Mouse (Mus musculus): ENCODE measurements around the gene Myoc. TPM values are rescaled to one million over a fixed set of nuclear protein-coding genes. Genes with fewer than 3 reads are reported as not detected.

Myoc gene
- polyA plus RNA-seq, 1 experiment from 2014 or later, result not detected

DNA sequence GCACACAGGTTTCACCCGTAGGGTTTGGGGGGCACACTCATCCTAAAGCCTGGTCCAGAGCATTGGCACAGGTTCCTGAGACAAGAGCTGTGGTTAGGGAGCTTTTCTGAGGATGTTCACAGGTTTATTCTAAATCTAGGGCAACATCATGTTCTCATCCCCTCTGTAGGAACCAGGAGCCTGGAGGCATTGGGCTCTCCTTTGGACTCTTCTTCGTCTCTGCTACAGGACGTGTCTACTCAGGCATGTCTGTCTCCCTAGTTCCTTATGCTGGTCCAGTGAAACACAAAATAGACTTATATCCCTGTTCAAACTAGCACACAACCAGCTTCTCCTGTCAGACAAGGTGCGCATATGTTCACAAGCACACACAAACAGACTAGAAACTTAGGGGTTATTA, 420 bp upstream of the Myoc start:
- no peaks in the 10 kb centered on the region for H3K4me1 ChIP-seq (ENCODE audit: control insufficient read depth, insufficient read depth, low read length)
- no peak overlapping the region for H3K27ac ChIP-seq (ENCODE audit: low read depth, low read length)
- no peak for ATAC-seq (replicated peaks; ENCODE audit: insufficient number of reproducible peaks, low FRiP score, low TSS enrichment)
- no peak overlapping the region for H3K4me2 ChIP-seq
- H3K27me3 ChIP-seq (ENCODE audit: control insufficient read depth, insufficient read depth, low read length), result no peaks in the 10 kb centered on the region
- H3K9me3 ChIP-seq (replicated peaks; ENCODE audit: control insufficient read depth, low read length), result no peaks in the 10 kb centered on the region
- no peaks in the 10 kb centered on the region for H3K36me3 ChIP-seq (ENCODE audit: control insufficient read depth, insufficient read depth, low read length)
- no peak overlapping the region for H3K9ac ChIP-seq (ENCODE audit: low read depth, low read length)
- WGBS (ENCODE audit: insufficient replicate concordance), result 87% methylated on average over 4 of the region's 4 CpGs
- no peak overlapping the region for H3K4me3 ChIP-seq (ENCODE audit: low read depth, low read length)

DNA sequence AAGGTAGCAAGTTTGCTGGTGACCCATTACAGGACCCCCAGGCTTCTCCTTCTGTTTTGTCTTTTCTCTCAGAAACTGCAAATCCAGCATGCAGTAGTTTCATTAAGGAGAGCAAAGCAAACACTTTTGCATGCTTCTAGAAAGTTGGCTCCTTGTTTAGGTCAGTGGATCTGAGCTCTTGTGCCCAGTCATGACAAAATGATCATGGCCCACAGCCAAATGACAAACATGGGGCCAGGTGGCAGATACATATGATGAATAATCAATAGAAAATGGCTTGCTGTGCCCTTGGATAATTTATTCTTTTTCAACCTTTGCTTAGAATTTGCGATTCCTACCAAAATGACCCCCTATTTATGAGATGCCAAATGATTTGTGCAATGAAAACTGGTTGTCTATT, 906 bp downstream of the Myoc start:
- no peak for ATAC-seq (replicated peaks; ENCODE audit: insufficient number of reproducible peaks, low FRiP score, low TSS enrichment)
- Histone ChIP-seq H3K9me3 (replicated peaks; ENCODE audit: control insufficient read depth, low read length) (no peaks in the 10 kb centered on the region), H3K27me3 (ENCODE audit: control insufficient read depth, insufficient read depth, low read length) (no peaks in the 10 kb centered on the region), H3K36me3 (ENCODE audit: control insufficient read depth, insufficient read depth, low read length) (no peaks in the 10 kb centered on the region), H3K4me3 (ENCODE audit: low read depth, low read length) (no peak overlapping the region), H3K27ac (ENCODE audit: low read depth, low read length) (no peak overlapping the region), H3K4me2 (no peak overlapping the region), H3K4me1 (ENCODE audit: control insufficient read depth, insufficient read depth, low read length) (no peaks in the 10 kb centered on the region), H3K9ac (ENCODE audit: low read depth, low read length) (no peak overlapping the region)
- 84% methylated on average over 1 of the region's 1 CpGs for WGBS (ENCODE audit: insufficient replicate concordance)

DNA sequence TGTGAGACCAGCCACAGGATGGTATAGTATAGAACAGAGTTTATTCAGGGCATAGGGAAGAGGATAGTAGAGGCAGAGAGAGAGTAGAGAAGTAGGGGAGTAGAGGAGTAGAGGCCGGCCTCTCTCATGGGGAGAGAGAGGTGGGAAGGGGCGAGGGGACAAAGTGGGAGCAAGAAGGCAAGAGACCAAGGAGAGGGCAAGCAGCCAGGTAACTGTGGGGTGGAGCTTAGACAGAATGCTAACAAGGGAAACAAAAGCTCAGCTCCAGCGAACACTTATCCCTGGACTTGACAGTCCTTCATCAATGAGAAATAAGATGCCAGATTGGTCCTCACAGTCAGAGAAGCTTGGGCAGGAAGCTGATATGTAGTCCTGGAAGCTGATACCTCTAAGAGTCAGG, 3.6 kb downstream of the Myoc start:
- no peak overlapping the region for H3K9ac ChIP-seq (ENCODE audit: low read depth, low read length)
- no peak overlapping the region for H3K27ac ChIP-seq (ENCODE audit: low read depth, low read length)
- H3K36me3 ChIP-seq (ENCODE audit: control insufficient read depth, insufficient read depth, low read length), result no peaks in the 10 kb centered on the region
- no peaks in the 10 kb centered on the region for H3K27me3 ChIP-seq (ENCODE audit: control insufficient read depth, insufficient read depth, low read length)
- H3K4me3 ChIP-seq (ENCODE audit: low read depth, low read length), result no peak overlapping the region
- no peaks in the 10 kb centered on the region for H3K9me3 ChIP-seq (replicated peaks; ENCODE audit: control insufficient read depth, low read length)
- ATAC-seq (replicated peaks; ENCODE audit: insufficient number of reproducible peaks, low FRiP score, low TSS enrichment), result no peak
- no peak overlapping the region for H3K4me2 ChIP-seq
- H3K4me1 ChIP-seq (ENCODE audit: control insufficient read depth, insufficient read depth, low read length), result no peaks in the 10 kb centered on the region
- 72% methylated on average over 3 of the region's 3 CpGs for WGBS (ENCODE audit: insufficient replicate concordance)

DNA sequence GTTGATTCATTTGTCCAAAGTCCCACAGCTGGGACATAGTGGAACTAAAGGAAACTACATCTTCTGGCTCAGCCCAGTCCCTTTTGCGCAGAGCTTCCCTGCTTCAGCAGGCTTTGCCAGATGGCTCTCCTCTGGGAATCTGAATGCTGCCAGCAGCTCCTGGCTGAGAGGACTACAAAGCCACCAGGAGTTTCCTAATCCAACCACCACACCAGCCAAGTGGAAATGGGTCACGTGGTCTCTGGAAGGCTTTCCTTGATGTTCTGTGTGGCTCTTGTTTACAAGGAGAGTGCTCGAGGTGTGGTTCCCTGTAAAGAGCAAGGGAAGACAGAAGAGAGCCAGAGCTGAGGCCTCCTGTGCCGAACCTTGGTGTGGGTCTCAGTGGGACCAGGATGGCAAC, 4.8 kb downstream of the Myoc start:
- Histone ChIP-seq H3K4me2 (no peak overlapping the region), H3K36me3 (ENCODE audit: control insufficient read depth, insufficient read depth, low read length) (no peaks in the 10 kb centered on the region)

DNA sequence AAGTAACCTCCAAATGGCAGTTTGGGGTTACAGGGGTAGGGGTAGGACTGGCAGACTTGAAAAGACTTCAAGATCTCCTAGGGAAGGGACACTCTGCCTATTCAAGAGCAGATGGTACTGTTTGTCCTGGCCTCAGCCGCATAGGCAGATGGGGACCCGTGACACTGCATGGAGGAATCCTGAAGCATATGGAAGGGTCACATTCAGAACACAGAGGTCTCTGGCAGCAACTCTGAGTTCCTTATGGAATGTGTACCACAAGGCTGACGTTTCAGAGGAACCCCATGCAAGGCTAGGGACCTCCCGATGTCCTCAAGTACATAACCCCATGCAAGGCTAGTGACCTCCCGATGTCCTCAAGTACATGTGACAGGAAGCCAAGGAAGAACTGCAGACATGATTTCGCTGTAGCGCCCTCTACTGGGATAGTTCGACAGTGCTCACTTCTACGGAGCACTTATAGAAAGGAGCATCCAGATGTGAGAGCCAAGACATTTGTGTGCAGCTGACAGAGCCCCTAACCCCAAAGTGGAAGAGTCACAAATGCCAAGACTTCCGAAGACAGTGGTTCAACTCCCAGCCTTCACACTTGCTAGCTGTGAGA, 7.2 kb downstream of the Myoc start:
- ATAC-seq (replicated peaks; ENCODE audit: insufficient number of reproducible peaks, low FRiP score, low TSS enrichment), result no peak
- no peaks in the 10 kb centered on the region for H3K4me1 ChIP-seq (ENCODE audit: control insufficient read depth, insufficient read depth, low read length)
- H3K27me3 ChIP-seq (ENCODE audit: control insufficient read depth, insufficient read depth, low read length), result no peaks in the 10 kb centered on the region
- no peak overlapping the region for H3K4me2 ChIP-seq
- no peak overlapping the region for H3K27ac ChIP-seq (ENCODE audit: low read depth, low read length)
- H3K9me3 ChIP-seq (replicated peaks; ENCODE audit: control insufficient read depth, low read length), result no peaks in the 10 kb centered on the region
- no peak overlapping the region for H3K9ac ChIP-seq (ENCODE audit: low read depth, low read length)
- H3K4me3 ChIP-seq (ENCODE audit: low read depth, low read length), result no peak overlapping the region
- no peaks in the 10 kb centered on the region for H3K36me3 ChIP-seq (ENCODE audit: control insufficient read depth, insufficient read depth, low read length)
- WGBS (ENCODE audit: insufficient replicate concordance), result 77% methylated on average over 10 of the region's 10 CpGs

More for the DNA sequence above, 4.8 kb downstream of the Myoc start:
- Histone ChIP-seq H3K9ac (ENCODE audit: low read depth, low read length) (no peak overlapping the region), H3K4me3 (ENCODE audit: low read depth, low read length) (no peak overlapping the region), H3K4me1 (ENCODE audit: control insufficient read depth, insufficient read depth, low read length) (no peaks in the 10 kb centered on the region), H3K27ac (ENCODE audit: low read depth, low read length) (no peak overlapping the region), H3K9me3 (replicated peaks; ENCODE audit: control insufficient read depth, low read length) (no peaks in the 10 kb centered on the region), H3K27me3 (ENCODE audit: control insufficient read depth, insufficient read depth, low read length) (no peaks in the 10 kb centered on the region)
- 37% methylated on average over 4 of the region's 4 CpGs for WGBS (ENCODE audit: insufficient replicate concordance)
- no peak for ATAC-seq (replicated peaks; ENCODE audit: insufficient number of reproducible peaks, low FRiP score, low TSS enrichment)

DNA sequence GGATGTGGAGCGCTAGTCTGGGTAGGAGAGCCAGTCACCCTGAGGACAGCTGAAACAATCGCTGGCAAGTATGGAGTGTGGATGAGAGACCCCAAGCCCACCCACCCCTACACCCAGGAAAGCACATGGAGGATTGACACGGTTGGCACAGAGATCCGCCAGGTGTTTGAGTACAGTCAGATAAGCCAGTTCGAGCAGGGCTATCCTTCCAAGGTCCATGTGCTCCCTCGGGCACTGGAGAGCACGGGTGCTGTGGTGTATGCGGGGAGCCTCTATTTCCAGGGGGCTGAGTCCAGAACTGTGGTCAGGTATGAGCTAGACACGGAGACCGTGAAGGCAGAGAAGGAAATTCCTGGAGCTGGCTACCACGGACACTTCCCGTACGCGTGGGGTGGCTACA, 9.5 kb downstream of the Myoc start:
- no peak for ATAC-seq (replicated peaks; ENCODE audit: insufficient number of reproducible peaks, low FRiP score, low TSS enrichment)
- no peaks in the 10 kb centered on the region for H3K36me3 ChIP-seq (ENCODE audit: control insufficient read depth, insufficient read depth, low read length)

DNA sequence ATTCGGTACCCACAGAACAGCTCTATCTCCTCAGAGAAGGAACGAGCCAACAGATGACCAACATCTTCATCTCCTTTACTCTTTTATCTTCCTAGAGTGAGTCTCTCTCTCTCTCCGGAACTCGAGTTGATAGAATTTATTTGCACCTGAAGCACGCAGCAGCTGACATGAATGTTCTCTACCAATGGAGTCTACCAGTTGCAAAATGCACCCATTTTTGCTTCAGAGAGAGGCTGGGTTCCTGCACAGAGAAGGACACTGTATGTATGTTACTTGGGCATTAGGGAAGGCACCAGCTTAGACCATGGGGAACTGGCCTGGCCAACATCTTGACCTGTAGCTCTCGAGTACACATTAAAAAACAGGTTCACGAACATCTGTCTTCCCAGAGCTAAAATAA, 19.2 kb downstream of the Myoc start, which contains the start of gene Myocos:
Gene Myocos (minus strand): TSS at position 101 of the 400 bp plus-strand sequence.
- H3K4me3 ChIP-seq (ENCODE audit: low read depth, low read length), result no peak within 1 kb of the TSS
- no peaks in the 10 kb centered on the region for H3K27me3 ChIP-seq (ENCODE audit: control insufficient read depth, insufficient read depth, low read length)
- H3K4me2 ChIP-seq, result no peak within 1 kb of the TSS
- H3K36me3 ChIP-seq (ENCODE audit: control insufficient read depth, insufficient read depth, low read length), result no peaks in the 10 kb centered on the region
- H3K4me1 ChIP-seq (ENCODE audit: control insufficient read depth, insufficient read depth, low read length), result no peaks in the 10 kb centered on the region
- WGBS (ENCODE audit: insufficient replicate concordance), result 83% methylated on average over 7 of the region's 7 CpGs
- H3K27ac ChIP-seq (ENCODE audit: low read depth, low read length), result no peak within 1 kb of the TSS
- no peak for ATAC-seq (replicated peaks; ENCODE audit: insufficient number of reproducible peaks, low FRiP score, low TSS enrichment)
- H3K9me3 ChIP-seq (replicated peaks; ENCODE audit: control insufficient read depth, low read length), result no peaks in the 10 kb centered on the region
- no peak within 1 kb of the TSS for H3K9ac ChIP-seq (ENCODE audit: low read depth, low read length)

More for the DNA sequence above, 9.5 kb downstream of the Myoc start:
- Histone ChIP-seq H3K4me2 (no peak overlapping the region), H3K9ac (ENCODE audit: low read depth, low read length) (no peak overlapping the region), H3K4me1 (ENCODE audit: control insufficient read depth, insufficient read depth, low read length) (no peaks in the 10 kb centered on the region), H3K4me3 (ENCODE audit: low read depth, low read length) (no peak overlapping the region), H3K27me3 (ENCODE audit: control insufficient read depth, insufficient read depth, low read length) (no peaks in the 10 kb centered on the region), H3K27ac (ENCODE audit: low read depth, low read length) (no peak overlapping the region), H3K9me3 (replicated peaks; ENCODE audit: control insufficient read depth, low read length) (no peaks in the 10 kb centered on the region)
- 81% methylated on average over 14 of the region's 14 CpGs for WGBS (ENCODE audit: insufficient replicate concordance)

DNA sequence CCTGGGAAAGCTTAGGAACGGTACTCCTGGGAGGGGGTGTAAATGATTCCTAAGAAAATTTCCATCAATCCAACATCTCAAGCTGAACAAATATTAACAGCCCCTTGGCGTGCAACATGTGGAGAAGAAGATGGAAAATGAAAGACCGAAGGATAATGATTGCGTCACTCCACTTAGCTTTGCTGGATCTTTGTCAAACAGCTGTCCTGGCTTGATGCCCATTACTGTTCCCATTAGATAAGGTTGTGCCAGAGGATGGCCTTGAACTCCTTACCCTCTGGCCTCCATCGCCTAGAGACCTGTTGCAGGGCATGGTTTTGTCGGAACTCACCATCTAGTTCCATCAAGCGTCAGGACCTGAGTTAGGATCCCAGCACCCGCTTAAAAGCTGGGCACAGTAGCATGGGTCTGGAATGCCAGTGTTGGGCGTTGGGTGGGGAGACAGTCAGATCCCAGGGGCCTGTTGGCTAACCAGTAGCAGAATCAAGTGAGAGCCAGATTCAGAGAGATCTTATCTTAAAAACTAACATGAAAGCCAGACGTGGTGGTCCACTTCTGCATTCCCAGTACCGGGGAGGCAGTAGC, 21.4 kb downstream of the Myoc start:
- Histone ChIP-seq H3K9ac (ENCODE audit: low read depth, low read length) (no peak overlapping the region), H3K36me3 (ENCODE audit: control insufficient read depth, insufficient read depth, low read length) (no peaks in the 10 kb centered on the region), H3K27me3 (ENCODE audit: control insufficient read depth, insufficient read depth, low read length) (no peaks in the 10 kb centered on the region), H3K4me3 (ENCODE audit: low read depth, low read length) (no peak overlapping the region), H3K4me2 (no peak overlapping the region), H3K4me1 (ENCODE audit: control insufficient read depth, insufficient read depth, low read length) (no peaks in the 10 kb centered on the region), H3K9me3 (replicated peaks; ENCODE audit: control insufficient read depth, low read length) (no peaks in the 10 kb centered on the region), H3K27ac (ENCODE audit: low read depth, low read length) (no peak overlapping the region)
- whole genome bisulfite sequencing (ENCODE audit: insufficient replicate concordance), result 69% methylated on average over 11 of the region's 11 CpGs
- ATAC-seq (replicated peaks; ENCODE audit: insufficient number of reproducible peaks, low FRiP score, low TSS enrichment), result no peak
